Mouse (Mus musculus): ENCODE results near the gene Adgrb3.

DNA sequence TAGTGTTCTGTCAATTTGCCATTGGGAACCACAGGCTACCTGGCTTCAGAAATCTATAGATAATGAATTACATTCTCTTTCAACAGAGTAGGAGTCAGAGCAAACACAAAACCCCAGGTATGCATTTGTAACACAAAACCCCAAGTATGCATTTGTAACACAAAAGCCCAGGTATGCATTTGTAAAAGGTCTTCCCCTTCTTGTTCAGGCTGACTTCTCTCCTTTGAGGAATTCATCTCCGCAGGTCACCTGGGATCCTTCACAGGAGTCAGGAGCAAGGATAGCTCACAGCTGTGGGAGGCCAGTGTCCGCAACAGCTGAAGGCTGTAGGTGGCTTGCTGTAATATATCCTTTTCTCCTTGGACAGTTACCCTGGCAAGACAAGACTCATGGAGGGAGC lies 647.6 kb downstream of the Adgrb3 start:
- no peak for TF ChIP-seq CTCF (IDR thresholded peaks at IDR 0.05; ENCODE audit: borderline replicate concordance, insufficient read depth, low read depth, low read length)
- no peak for TF ChIP-seq POLR2A (IDR thresholded peaks at IDR 0.05; ENCODE audit: borderline replicate concordance, insufficient read depth, low read length)
